Mouse (Mus musculus) mesoderm, embryonic 11.5 days (tissue): ENCODE measurements around the gene Vmn2r34.
"Not testable (repeated sequence)": the region's sequence is repeated elsewhere in the genome, so short reads cannot be mapped to it uniquely, and the experiment has no call there.

ENCODE experiments used
- DNase-seq: peaks from one replicate; pipeline ENCODE4 v3.0.0-alpha.2; 2012; ENCODE audit warnings: low read depth, low spot score

Gene Vmn2r34

GRCm38 (mm10) chr7:7689413-7689812, at the start of gene Vmn2r34:
Gene Vmn2r34, minus strand, starts transcription at chr7:7689513.
- DNase-seq: not testable (repeated sequence)

GRCm38 (mm10) chr7:7674032-7674431, 15.3 kb downstream of the Vmn2r34 start:
- not testable (repeated sequence) for DNase-seq
